Mouse (Mus musculus): ENCODE measurements at regions not wholly inside any gene's neighbourhood (a gene's known extent, or its start where the extent isn't known, plus 50 kb on each side); places are given as distances from the start of the nearest gene placed in this dataset.

GRCm38 (mm10) chr12:107834512-107834911 lies 168.9 kb downstream of the Bcl11b start:
- no peak for DNase-seq (ENCODE audit: low spot score)

GRCm38 (mm10) chr12:107837741-107838140 lies 165.7 kb downstream of the Bcl11b start:
- no peak for DNase-seq (ENCODE audit: low spot score)

DNA sequence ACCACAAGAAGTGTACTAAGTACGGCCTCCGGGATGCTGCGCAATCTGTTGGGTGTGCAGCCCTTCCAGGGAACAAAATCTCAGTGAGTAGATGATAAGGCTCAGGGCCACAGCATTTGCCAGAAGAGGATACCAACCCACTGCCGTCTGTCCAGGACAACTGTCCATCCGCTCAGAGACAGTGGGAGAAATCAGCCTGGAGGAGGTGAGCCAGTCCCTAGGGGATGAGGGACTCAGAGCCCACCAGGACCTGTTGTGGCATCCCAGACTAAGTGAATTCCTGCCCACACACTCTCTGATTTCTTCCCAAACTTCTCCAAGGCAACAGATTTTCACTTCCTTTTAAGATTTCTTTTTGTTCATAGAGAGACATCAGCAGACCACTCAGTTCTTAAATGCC lies 158.8 kb downstream of the Bcl11b start:
- DNase-seq (ENCODE audit: low spot score): no peak

GRCm38 (mm10) chr12:107850591-107850990 lies 152.8 kb downstream of the Bcl11b start:
- no peak for DNase-seq (ENCODE audit: low spot score)

- no peak for DNase-seq (ENCODE audit: low spot score)
These were observed 150.5 kb downstream of the Bcl11b start for GRCm38 (mm10) chr12:107852921-107853320.

- peak; percentile 7 for DNase-seq (ENCODE audit: low spot score)
These were observed 147.9 kb downstream of the Bcl11b start for GRCm38 (mm10) chr12:107855547-107855946.

DNA sequence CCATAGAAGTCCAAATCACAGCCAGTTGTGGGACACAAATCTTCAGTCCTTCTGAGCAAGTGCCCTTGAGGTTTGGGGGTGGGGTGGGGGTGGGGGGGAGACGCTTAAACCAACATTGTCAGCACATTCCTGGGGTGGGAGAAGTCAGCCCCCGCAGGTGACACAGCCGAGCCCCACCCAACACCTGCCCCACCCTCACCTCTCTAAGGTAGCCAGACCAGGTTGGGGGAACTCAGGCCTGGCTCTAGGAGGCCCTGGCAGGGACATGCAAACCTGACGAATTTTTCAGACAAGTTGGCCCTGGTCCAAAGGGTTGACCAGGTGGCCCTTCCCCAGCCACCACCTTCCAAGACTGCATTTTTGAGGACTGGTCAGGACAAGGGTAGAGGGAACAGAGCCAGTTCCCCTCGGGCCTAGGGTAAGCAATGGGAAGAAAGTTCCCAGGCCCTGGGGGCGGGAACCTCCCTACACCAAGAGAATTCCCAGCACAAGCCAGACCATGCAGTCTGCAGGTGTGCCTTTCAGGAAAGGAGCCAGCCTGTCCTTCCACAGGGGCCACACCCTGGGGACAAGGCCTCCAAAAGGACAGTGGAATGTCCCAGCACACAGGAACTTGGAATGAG lies 146.9 kb downstream of the Bcl11b start:
- DNase-seq (ENCODE audit: low spot score): no peak

DNA sequence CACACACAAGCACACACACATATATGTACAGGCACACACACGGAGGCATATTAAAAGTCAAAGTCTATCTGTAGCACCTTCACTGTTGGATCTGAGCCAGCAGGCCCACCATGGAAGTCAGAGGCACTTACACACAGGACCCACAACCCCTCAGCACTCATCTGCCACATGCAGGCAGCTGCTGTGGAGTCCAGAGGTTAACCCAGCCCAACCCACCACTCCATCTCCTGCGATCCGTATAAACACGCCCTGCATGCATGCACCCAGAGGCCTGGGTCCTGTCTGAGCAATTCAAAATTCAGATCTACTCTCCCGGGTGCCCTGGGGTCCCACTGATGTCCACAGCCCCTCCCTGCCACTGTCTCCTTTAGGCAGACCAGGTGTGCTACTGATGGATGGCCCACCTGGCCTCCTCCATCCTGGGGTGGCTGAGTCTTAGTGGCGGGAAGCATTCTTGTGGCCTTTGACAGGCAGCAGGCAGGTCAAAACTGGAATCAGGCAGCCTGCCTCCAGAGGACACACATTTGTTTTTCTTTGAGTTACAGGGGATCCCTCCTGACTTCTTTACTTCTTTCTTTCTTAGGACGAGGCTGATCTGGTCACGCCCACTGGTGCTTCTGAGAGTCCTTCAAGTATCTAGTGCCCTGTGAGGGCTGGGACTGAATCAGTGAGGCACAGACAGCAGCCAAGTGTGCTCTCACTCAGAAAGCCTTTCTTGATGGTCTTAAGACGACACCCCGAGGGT lies 144.7 kb downstream of the Bcl11b start:
- DNase-seq (ENCODE audit: low spot score): no peak

GRCm38 (mm10) chr12:107859750-107860149 lies 143.7 kb downstream of the Bcl11b start:
- no peak for DNase-seq (ENCODE audit: low spot score)

DNA sequence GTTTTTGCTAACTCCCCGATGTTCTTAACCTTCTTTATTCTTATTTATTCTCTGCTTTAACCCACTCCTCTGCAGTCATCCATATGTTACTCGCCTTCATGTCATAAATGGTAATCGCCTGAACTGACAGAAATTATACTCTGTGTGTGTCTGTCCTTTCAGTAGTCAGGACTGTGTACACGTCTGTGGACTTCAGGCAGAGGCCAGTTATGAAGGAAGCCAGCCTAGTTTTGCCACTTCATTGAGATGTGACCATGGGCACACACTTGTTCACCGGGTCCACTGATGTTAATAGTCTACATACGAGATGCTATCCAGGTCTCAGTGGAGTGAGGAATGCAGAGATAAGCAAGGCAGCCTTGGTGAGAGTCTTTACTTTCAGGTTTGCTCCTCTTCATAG lies 143.0 kb downstream of the Bcl11b start:
- DNase-seq (ENCODE audit: low spot score): no peak
